Mouse (Mus musculus): Measurements from ENCODE around the gene Ttc41. TPM values are rescaled to one million over a fixed set of nuclear protein-coding genes. Genes with fewer than 3 reads are reported as not detected.
A peak's percentile ranks its signal among the peaks of the same experiment; 100 is the strongest.
"Not testable (repeated sequence)": the region's sequence is repeated elsewhere in the genome, so short reads cannot be mapped to it uniquely, and the experiment has no call there.

The Ttc41 gene
- not detected in 2 replicates for polyA plus RNA-seq (2012; ENCODE audit: insufficient read depth, low replicate concordance)

- peak within 1 kb of the TSS; percentile 99 for H3K4me3 ChIP-seq (replicated peaks)
- H3K36me3 ChIP-seq (replicated peaks; ENCODE audit: low read length): peaks cover 41% of the 10 kb centered on the region
- TF ChIP-seq FLI1 (IDR thresholded peaks at IDR 0.05; ENCODE audit: low read length) (no peak; the same call in 1 of the 2 replicates), GATA1 (IDR thresholded peaks at IDR 0.05; ENCODE audit: borderline replicate concordance, low read length) (no peak)
- peaks cover 59% of the 10 kb centered on the region for H3K4me1 ChIP-seq
- H3K9me3 ChIP-seq: no peaks in the 10 kb centered on the region
- no peaks in the 10 kb centered on the region for H3K27me3 ChIP-seq (replicated peaks)
Observed at GRCm38 (mm10) chr10:86705318-86705921, at the start of gene Ttc41, which contains the start of gene Hsp90b1. TSS of gene Ttc41 (plus strand) at chr10:86705811. TSS of gene Hsp90b1 (minus strand) at chr10:86705509.

- H3K36me3 ChIP-seq (replicated peaks; ENCODE audit: low read length); H3K9me3 ChIP-seq; H3K27me3 ChIP-seq (replicated peaks); H3K4me3 ChIP-seq (replicated peaks): not testable (repeated sequence)
- H3K4me1 ChIP-seq: peaks cover 19% of the 10 kb centered on the region
Observed at GRCm38 (mm10) chr10:86670550-86670949, 35.1 kb upstream of the Ttc41 start.

GRCm38 (mm10) chr10:86684797-86685178, 20.8 kb upstream of the Ttc41 start:
- peaks cover 15% of the 10 kb centered on the region for H3K4me1 ChIP-seq
- not testable (repeated sequence) for H3K36me3 ChIP-seq (replicated peaks; ENCODE audit: low read length); H3K9me3 ChIP-seq; H3K27me3 ChIP-seq (replicated peaks); H3K4me3 ChIP-seq (replicated peaks)

GRCm38 (mm10) chr10:86685179-86686016, 20.2 kb upstream of the Ttc41 start:
- peaks cover 10% of the 10 kb centered on the region for H3K36me3 ChIP-seq (replicated peaks; ENCODE audit: low read length)
- peak overlapping the region; percentile 91 for H3K4me3 ChIP-seq (replicated peaks)
- peaks cover 18% of the 10 kb centered on the region for H3K4me1 ChIP-seq
- H3K27me3 ChIP-seq (replicated peaks); H3K9me3 ChIP-seq: not testable (repeated sequence)

GRCm38 (mm10) chr10:86686017-86686360, 19.6 kb upstream of the Ttc41 start:
- peak overlapping the region; percentile 88 for H3K4me3 ChIP-seq (replicated peaks)
- H3K4me1 ChIP-seq: peaks cover 18% of the 10 kb centered on the region

GRCm38 (mm10) chr10:86700251-86700650, 5.4 kb upstream of the Ttc41 start:
- peaks cover 61% of the 10 kb centered on the region for H3K4me1 ChIP-seq
- peaks cover 87% of the 10 kb centered on the region for H3K36me3 ChIP-seq (replicated peaks; ENCODE audit: low read length)
- H3K4me3 ChIP-seq (replicated peaks): peak overlapping the region; percentile 35
- H3K27me3 ChIP-seq (replicated peaks): no peaks in the 10 kb centered on the region
- TF ChIP-seq GATA1 (IDR thresholded peaks at IDR 0.05; ENCODE audit: borderline replicate concordance, low read length) (no peak), FLI1 (IDR thresholded peaks at IDR 0.05; ENCODE audit: low read length) (no peak)
- H3K9me3 ChIP-seq: no peaks in the 10 kb centered on the region

More at GRCm38 (mm10) chr10:86686017-86686360, 19.6 kb upstream of the Ttc41 start:
- H3K27me3 ChIP-seq (replicated peaks); H3K9me3 ChIP-seq: not testable (repeated sequence)
- H3K36me3 ChIP-seq (replicated peaks; ENCODE audit: low read length): peaks cover 15% of the 10 kb centered on the region

- Histone ChIP-seq H3K4me1 (peaks cover 61% of the 10 kb centered on the region), H3K27me3 (replicated peaks) (no peaks in the 10 kb centered on the region), H3K4me3 (replicated peaks) (peak overlapping the region; percentile 42), H3K36me3 (replicated peaks; ENCODE audit: low read length) (peaks cover 80% of the 10 kb centered on the region), H3K9me3 (no peaks in the 10 kb centered on the region)
- no peak for TF ChIP-seq FLI1 (IDR thresholded peaks at IDR 0.05; ENCODE audit: low read length)
- TF ChIP-seq GATA1 (IDR thresholded peaks at IDR 0.05; ENCODE audit: borderline replicate concordance, low read length): no peak
Observed at GRCm38 (mm10) chr10:86700973-86701372, 4.6 kb upstream of the Ttc41 start.

- Histone ChIP-seq H3K36me3 (replicated peaks; ENCODE audit: low read length) (peaks cover 71% of the 10 kb centered on the region), H3K4me1 (peaks cover 69% of the 10 kb centered on the region), H3K9me3 (no peaks in the 10 kb centered on the region), H3K27me3 (replicated peaks) (no peaks in the 10 kb centered on the region), H3K4me3 (replicated peaks) (peak overlapping the region; percentile 62)
- no peak for TF ChIP-seq FLI1 (IDR thresholded peaks at IDR 0.05; ENCODE audit: low read length)
- TF ChIP-seq GATA1 (IDR thresholded peaks at IDR 0.05; ENCODE audit: borderline replicate concordance, low read length): no peak
Observed at GRCm38 (mm10) chr10:86702312-86702920, 3.2 kb upstream of the Ttc41 start.

- TF ChIP-seq GATA1 (IDR thresholded peaks at IDR 0.05; ENCODE audit: borderline replicate concordance, low read length) (no peak), FLI1 (IDR thresholded peaks at IDR 0.05; ENCODE audit: low read length) (no peak)
- peak overlapping the region; percentile 99 for H3K4me3 ChIP-seq (replicated peaks)
- peaks cover 77% of the 10 kb centered on the region for H3K4me1 ChIP-seq
- no peaks in the 10 kb centered on the region for H3K9me3 ChIP-seq
- H3K27me3 ChIP-seq (replicated peaks): no peaks in the 10 kb centered on the region
- H3K36me3 ChIP-seq (replicated peaks; ENCODE audit: low read length): peaks cover 61% of the 10 kb centered on the region
Observed at GRCm38 (mm10) chr10:86703375-86703774, 2.2 kb upstream of the Ttc41 start.

- Histone ChIP-seq H3K4me1 (peaks cover 72% of the 10 kb centered on the region), H3K27me3 (replicated peaks) (no peaks in the 10 kb centered on the region), H3K36me3 (replicated peaks; ENCODE audit: low read length) (peaks cover 54% of the 10 kb centered on the region), H3K4me3 (replicated peaks) (peak overlapping the region; percentile 99), H3K9me3 (no peaks in the 10 kb centered on the region)
- TF ChIP-seq GATA1 (IDR thresholded peaks at IDR 0.05; ENCODE audit: borderline replicate concordance, low read length) (no peak), FLI1 (IDR thresholded peaks at IDR 0.05; ENCODE audit: low read length) (no peak)
Observed at GRCm38 (mm10) chr10:86704141-86704540, 1.5 kb upstream of the Ttc41 start.
